Mouse (Mus musculus) ES-Bruce4 (cell line): ENCODE results near the gene Il34.

Experiments used
- CTCF ChIP-seq: IDR thresholded peaks from one replicate; pipeline ENCODE4 v1.8.1; 2011; ENCODE audit warnings: low read depth, low read length
- POLR2A ChIP-seq: IDR thresholded peaks from one replicate; pipeline ENCODE4 v1.8.1; 2011; ENCODE audit warnings: low read length; ENCODE audit not compliant: insufficient read depth

GRCm38 (mm10) chr8:110779924-110780718 is 25.6 kb downstream of the Il34 start:
- TF ChIP-seq POLR2A (no peak), CTCF (no peak)
